Mouse (Mus musculus) midbrain, embryonic 16.5 days (tissue): ENCODE measurements around the gene Pxylp1. TPM values are rescaled to one million over a fixed set of nuclear protein-coding genes. Genes with fewer than 3 reads are reported as not detected.

ENCODE experiments used
- ATAC-seq: fragments of 200-750 bp; cut with Nextera tagmentation; 2 replicates; pipeline ENCODE4 v1.8.0; 2017; ENCODE audit warnings: moderate TSS enrichment
- H3K27ac ChIP-seq: fragments of 300-500 bp; sonication (generic); 2 replicates; pipeline ENCODE4 v1.5.1; 2014; ENCODE audit warnings: mild to moderate bottlenecking, low read length, mixed read lengths
- H3K27me3 ChIP-seq: fragments of 300-500 bp; sonication (generic); 2 replicates; pipeline ENCODE4 v1.6.1; 2014; ENCODE audit warnings: low read depth, low read length, mixed read lengths; ENCODE audit not compliant: control insufficient read depth, insufficient read depth
- H3K36me3 ChIP-seq: fragments of 300-500 bp; sonication (generic); 2 replicates; pipeline ENCODE4 v1.6.1; 2014; ENCODE audit warnings: mild to moderate bottlenecking, low read length, moderate library complexity, mixed read lengths; ENCODE audit not compliant: control insufficient read depth, insufficient read depth
- H3K4me1 ChIP-seq: fragments of 300-500 bp; sonication (generic); 2 replicates; pipeline ENCODE4 v1.6.1; 2014; ENCODE audit warnings: mild to moderate bottlenecking, low read length, mixed read lengths; ENCODE audit not compliant: control insufficient read depth, insufficient read depth
- H3K4me2 ChIP-seq: fragments of 300-500 bp; sonication (generic); 2 replicates; pipeline ENCODE4 v1.6.1; 2014; ENCODE audit warnings: mild to moderate bottlenecking, low read length, mixed read lengths
- H3K4me3 ChIP-seq: fragments of 300-500 bp; sonication (generic); 2 replicates; pipeline ENCODE4 v1.5.1; 2014; ENCODE audit warnings: low read depth, mild to moderate bottlenecking, low read length, moderate library complexity, mixed read lengths
- H3K9ac ChIP-seq: fragments of 300-500 bp; sonication (generic); 2 replicates; pipeline ENCODE4 v1.6.1; 2014; ENCODE audit warnings: low read depth, low read length, mixed read lengths
- H3K9me3 ChIP-seq: fragments of 300-500 bp; sonication (generic); replicated peaks from 2 replicates; pipeline ENCODE4 v1.6.1; 2014; ENCODE audit warnings: mild to moderate bottlenecking, low read length, mixed read lengths; ENCODE audit not compliant: control insufficient read depth, poor library complexity, severe bottlenecking
- WGBS: fragments of 180-500 bp; shearing (Covaris S2); extraction: QIAGEN DNeasy Blood & Tissue Kit; methylation state at CpG from one replicate; pipeline ENCODE4 v1.1.7; 2014; 5-methylcytosine and 5-hydroxymethylcytosine counted together
- polyA plus RNA-seq: library from polyadenylated mRNA; unstranded; fragments of >200 nt; fragmentation: Nextera tagmentation; extraction: Ambion mirVana; gene quantifications from 2 replicates; pipeline ENCODE4 v1.2.1, GENCODE M21; 2015

Gene Pxylp1
- polyA plus RNA-seq, 1 experiment from 2014 or later = 39.3 TPM

GRCm38 (mm10) chr9:96860380-96861091 lies 31.9 kb downstream of the Pxylp1 start:
- Histone ChIP-seq H3K36me3 (no peaks in the 10 kb centered on the region), H3K27me3 (no peaks in the 10 kb centered on the region), H3K27ac (no peak overlapping the region), H3K4me2 (no peak overlapping the region), H3K9ac (no peak overlapping the region), H3K4me3 (no peak overlapping the region), H3K4me1 (peaks cover 13% of the 10 kb centered on the region; the same call in 1 of the 2 replicates), H3K9me3 (no peaks in the 10 kb centered on the region)
- 93% methylated on average over 5 of the region's 5 CpGs for WGBS
- no peak for ATAC-seq

DNA sequence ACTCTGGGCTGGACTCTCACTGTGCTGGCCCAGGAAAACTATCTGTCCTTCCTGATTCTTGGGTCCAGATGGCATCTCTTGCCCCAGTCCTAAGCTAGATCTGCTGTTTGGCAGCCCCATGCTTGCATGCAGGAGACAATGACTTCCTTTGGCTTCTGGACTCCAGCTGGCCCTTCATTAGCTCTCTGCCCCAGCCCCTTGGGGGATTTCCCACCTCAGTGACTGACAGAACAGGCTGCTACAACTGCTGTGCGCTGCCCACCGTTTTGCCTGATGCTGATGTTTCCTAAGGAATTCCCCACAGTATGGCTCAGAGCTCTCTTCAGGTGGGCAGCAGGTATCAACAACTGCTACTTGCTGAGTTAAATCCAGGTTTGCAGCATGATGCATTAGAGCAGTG lies 33.4 kb downstream of the Pxylp1 start:
- H3K9ac ChIP-seq = no peak overlapping the region
- H3K27me3 ChIP-seq = no peaks in the 10 kb centered on the region
- 40% methylated on average over 2 of the region's 2 CpGs for WGBS
- no peak overlapping the region for H3K4me2 ChIP-seq
- ATAC-seq = no peak
- H3K27ac ChIP-seq = no peak overlapping the region
- peaks cover 8% of the 10 kb centered on the region; the same call in 1 of the 2 replicates for H3K4me1 ChIP-seq
- no peak overlapping the region for H3K4me3 ChIP-seq
- no peaks in the 10 kb centered on the region for H3K9me3 ChIP-seq
- no peaks in the 10 kb centered on the region for H3K36me3 ChIP-seq

DNA sequence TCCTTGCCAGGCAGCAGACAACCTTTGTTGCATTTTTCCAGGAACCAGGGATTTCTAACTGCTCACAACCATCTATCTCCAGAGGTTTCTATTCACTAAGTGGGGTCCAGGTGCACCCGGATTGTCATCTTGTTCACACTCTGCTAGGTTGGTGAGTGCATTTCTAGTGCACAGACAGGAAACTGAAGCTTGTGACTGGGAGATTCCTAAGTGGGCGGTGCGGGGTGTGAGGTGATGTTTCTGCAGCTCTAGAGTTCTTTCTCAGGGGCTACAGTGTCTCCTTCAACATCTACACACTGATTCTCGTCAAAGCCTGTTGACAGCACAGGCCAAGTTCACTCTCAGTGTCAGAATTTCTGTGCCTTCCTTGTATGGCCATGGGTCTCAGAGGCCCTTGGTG lies 34.6 kb downstream of the Pxylp1 start:
- H3K27ac ChIP-seq = no peak overlapping the region
- 92% methylated on average over 4 of the region's 4 CpGs for WGBS
- H3K36me3 ChIP-seq = no peaks in the 10 kb centered on the region
- no peaks in the 10 kb centered on the region for H3K27me3 ChIP-seq
- no peak overlapping the region for H3K9ac ChIP-seq
- H3K4me3 ChIP-seq = no peak overlapping the region
- no peak overlapping the region for H3K4me2 ChIP-seq
- ATAC-seq = no peak
- peaks cover 8% of the 10 kb centered on the region; the same call in 1 of the 2 replicates for H3K4me1 ChIP-seq
- H3K9me3 ChIP-seq = no peaks in the 10 kb centered on the region

GRCm38 (mm10) chr9:96853300-96854186 lies 38.9 kb downstream of the Pxylp1 start:
- Histone ChIP-seq H3K4me1 (peaks cover 8% of the 10 kb centered on the region), H3K27me3 (no peaks in the 10 kb centered on the region), H3K4me3 (no peak overlapping the region), H3K9ac (no peak overlapping the region), H3K4me2 (no peak overlapping the region), H3K9me3 (no peaks in the 10 kb centered on the region), H3K36me3 (no peaks in the 10 kb centered on the region), H3K27ac (no peak overlapping the region)
- ATAC-seq = no peak
- WGBS = 70% methylated on average over 16 of the region's 16 CpGs

GRCm38 (mm10) chr9:96851634-96852033 lies 40.8 kb downstream of the Pxylp1 start:
- Histone ChIP-seq H3K9ac (no peak overlapping the region), H3K4me2 (no peak overlapping the region), H3K9me3 (no peaks in the 10 kb centered on the region), H3K27ac (no peak overlapping the region), H3K4me1 (peaks cover 8% of the 10 kb centered on the region), H3K4me3 (no peak overlapping the region), H3K36me3 (no peaks in the 10 kb centered on the region), H3K27me3 (no peaks in the 10 kb centered on the region)
- WGBS = 71% methylated on average over 7 of the region's 7 CpGs
- ATAC-seq = no peak

- Histone ChIP-seq H3K27ac (no peak overlapping the region), H3K36me3 (no peaks in the 10 kb centered on the region)
- 88% methylated on average over 7 of the region's 7 CpGs for WGBS
Measured at GRCm38 (mm10) chr9:96851036-96851435, 41.4 kb downstream of the Pxylp1 start.

GRCm38 (mm10) chr9:96849012-96849411 lies 43.5 kb downstream of the Pxylp1 start:
- no peaks in the 10 kb centered on the region for H3K36me3 ChIP-seq
- no peak for ATAC-seq
- no peak overlapping the region for H3K9ac ChIP-seq
- no peaks in the 10 kb centered on the region for H3K27me3 ChIP-seq
- no peaks in the 10 kb centered on the region for H3K9me3 ChIP-seq
- no peak overlapping the region for H3K4me2 ChIP-seq
- no peak overlapping the region for H3K4me3 ChIP-seq
- peaks cover 8% of the 10 kb centered on the region for H3K4me1 ChIP-seq
- H3K27ac ChIP-seq = peak overlapping the region; percentile 47; the same call in 1 of the 2 replicates
- 44% methylated on average over 5 of the region's 5 CpGs for WGBS

More at GRCm38 (mm10) chr9:96851036-96851435, 41.4 kb downstream of the Pxylp1 start:
- Histone ChIP-seq H3K9me3 (no peaks in the 10 kb centered on the region), H3K27me3 (no peaks in the 10 kb centered on the region), H3K4me1 (peaks cover 8% of the 10 kb centered on the region), H3K4me3 (no peak overlapping the region), H3K4me2 (no peak overlapping the region), H3K9ac (no peak overlapping the region)
- no peak for ATAC-seq

DNA sequence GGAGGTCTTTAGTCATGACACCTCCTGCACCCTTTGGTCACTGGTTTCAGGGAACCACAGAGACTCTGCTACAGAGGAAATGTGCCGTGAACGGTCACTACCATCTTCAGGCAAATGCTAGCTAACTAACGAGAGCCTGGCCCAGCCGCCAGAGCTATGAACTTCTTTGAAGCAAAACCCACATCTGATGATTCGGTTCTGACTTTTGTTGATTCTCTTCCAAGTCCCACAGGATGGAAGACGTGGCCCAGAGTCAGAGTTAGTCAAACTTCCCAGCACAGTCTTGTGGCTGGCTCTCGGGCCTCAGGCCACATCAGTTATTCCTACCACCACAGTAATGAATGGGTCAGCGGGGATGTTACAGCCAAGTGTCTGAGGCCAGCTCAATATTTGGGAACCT lies 46.1 kb downstream of the Pxylp1 start:
- Histone ChIP-seq H3K4me1 (peaks cover 8% of the 10 kb centered on the region), H3K9me3 (no peaks in the 10 kb centered on the region), H3K9ac (no peak overlapping the region), H3K36me3 (no peaks in the 10 kb centered on the region), H3K4me2 (no peak overlapping the region), H3K27me3 (no peaks in the 10 kb centered on the region), H3K4me3 (no peak overlapping the region), H3K27ac (no peak overlapping the region)
- WGBS = 97% methylated on average over 8 of the region's 8 CpGs
- ATAC-seq = no peak

GRCm38 (mm10) chr9:96844798-96845209 lies 47.7 kb downstream of the Pxylp1 start:
- Histone ChIP-seq H3K27me3 (no peaks in the 10 kb centered on the region), H3K36me3 (no peaks in the 10 kb centered on the region), H3K27ac (no peak overlapping the region), H3K4me1 (peaks cover 8% of the 10 kb centered on the region), H3K4me2 (no peak overlapping the region), H3K9ac (no peak overlapping the region), H3K9me3 (no peaks in the 10 kb centered on the region), H3K4me3 (no peak overlapping the region)
- 49% methylated on average over 3 of the region's 3 CpGs for WGBS
- ATAC-seq = no peak
